Mouse (Mus musculus) liver, embryonic 14.5 days (tissue): Measurements from ENCODE around the gene Megf8. TPM values are rescaled to one million over a fixed set of nuclear protein-coding genes. Genes with fewer than 3 reads are reported as not detected.

Source experiments
- ATAC-seq: fragments of 200-750 bp; cut with Nextera tagmentation; 2 replicates; pipeline ENCODE4 v1.8.0; 2017; ENCODE audit warnings: moderate number of reproducible peaks, mild to moderate bottlenecking, moderate library complexity; ENCODE audit not compliant: insufficient read depth
- DNase-seq, 3 experiments: peaks; one replicate each; pipeline ENCODE4 v3.0.0-alpha.2; 2012 to 2013; ENCODE audit warnings: low read depth in 3 of 3, low spot score in 3 of 3
- H3K27ac ChIP-seq: fragments of 300-500 bp; sonication (generic); 2 replicates; pipeline ENCODE4 v1.5.1; 2014; ENCODE audit warnings: moderate library complexity, mild to moderate bottlenecking, control low read depth, inconsistent platforms
- H3K27me3 ChIP-seq: fragments of 300-500 bp; sonication (generic); 2 replicates; pipeline ENCODE4 v1.6.1; 2014; ENCODE audit warnings: mild to moderate bottlenecking, low read length, moderate library complexity; ENCODE audit not compliant: control insufficient read depth, insufficient read depth
- H3K36me3 ChIP-seq: fragments of 300-500 bp; sonication (generic); replicated peaks from 2 replicates; pipeline ENCODE4 v1.6.1; 2014; ENCODE audit warnings: low read depth; ENCODE audit not compliant: control insufficient read depth, insufficient read depth
- H3K4me1 ChIP-seq, 2 experiments: fragments of 200-500 bp in 1 of 2; fragments of 300-500 bp in 1 of 2; sonication (generic) in 1 of 2; replicated peaks; 2 replicates each; pipeline ENCODE4 v1.6.1; 2012 to 2014; ENCODE audit warnings: antibody characterized with exemption in 1 of 2, inconsistent platforms in 1 of 2, low read length in 1 of 2; ENCODE audit not compliant: control insufficient read depth in 2 of 2, insufficient read depth in 2 of 2
- H3K4me2 ChIP-seq: fragments of 300-500 bp; sonication (generic); 2 replicates; pipeline ENCODE4 v1.6.1; 2014; ENCODE audit warnings: low read depth, mild to moderate bottlenecking, control low read depth, moderate library complexity
- H3K4me3 ChIP-seq, 2 experiments: fragments of 200-500 bp in 1 of 2; fragments of 300-500 bp in 1 of 2; sonication (generic) in 1 of 2; 2 replicates each; pipeline ENCODE4 v1.5.1; 2012 to 2014; ENCODE audit warnings: low read depth in 2 of 2, low read length in 2 of 2, mild to moderate bottlenecking in 2 of 2, control low read depth in 1 of 2, inconsistent platforms in 1 of 2, moderate library complexity in 1 of 2; ENCODE audit not compliant: insufficient read depth in 1 of 2
- H3K9ac ChIP-seq: fragments of 300-500 bp; sonication (generic); replicated peaks from 2 replicates; pipeline ENCODE4 v1.6.1; 2014; ENCODE audit warnings: mild to moderate bottlenecking, control low read depth, moderate library complexity
- H3K9me3 ChIP-seq: fragments of 300-500 bp; sonication (generic); 2 replicates; pipeline ENCODE4 v1.6.1; 2016; ENCODE audit warnings: low read length, mixed read lengths; ENCODE audit not compliant: control insufficient read depth
- CTCF ChIP-seq: IDR thresholded peaks from 2 replicates; pipeline ENCODE4 v1.5.1; 2016; ENCODE audit warnings: antibody characterized with exemption, low read depth, control low read depth
- EP300 ChIP-seq: IDR thresholded peaks from 2 replicates; pipeline ENCODE4 v1.6.1; 2016; ENCODE audit warnings: antibody characterized with exemption, low read depth
- WGBS: fragments of 180-500 bp; shearing (Covaris S2); extraction: QIAGEN DNeasy Blood & Tissue Kit; methylation state at CpG from one replicate; pipeline ENCODE4 v1.1.7; 2014; ENCODE audit not compliant: insufficient replicate concordance; 5-methylcytosine and 5-hydroxymethylcytosine counted together
- polyA plus RNA-seq, 2 experiments: library from polyadenylated mRNA; depleted of rRNA in 1 of 2; stranded (reverse) in 1 of 2; unstranded in 1 of 2; fragments of >200 nt; fragmentation: Nextera tagmentation in 1 of 2; extraction: Ambion mirVana in 1 of 2; gene quantifications; 2 replicates each; pipeline versions ENCODE4 v1.2.1 to v1.2.3; 2012 to 2014

The Megf8 gene
- polyA plus RNA-seq, 2 experiments: 0.53 to 1.3 TPM

GRCm38 (mm10) chr7:25272445-25273258 lies 44.3 kb upstream of the Megf8 start:
- no peaks in the 10 kb centered on the region for H3K9me3 ChIP-seq
- peaks cover 50 to 60% of the 10 kb centered on the region in 2 experiments for H3K4me1 ChIP-seq
- TF ChIP-seq CTCF: no peak
- no peak for TF ChIP-seq EP300
- DNase-seq: no peak
- H3K4me2 ChIP-seq: peak overlapping the region; percentile 69
- peak overlapping the region; percentile 64 for H3K9ac ChIP-seq
- 86% methylated on average over 38 of the region's 38 CpGs for WGBS
- no peaks in the 10 kb centered on the region for H3K27me3 ChIP-seq
- H3K27ac ChIP-seq: peak overlapping the region; percentile 80
- H3K4me3 ChIP-seq: no peak overlapping the region
- ATAC-seq: no peak
- peaks cover 2% of the 10 kb centered on the region; the same call in 1 of the 2 replicates for H3K36me3 ChIP-seq

- H3K9me3 ChIP-seq: no peaks in the 10 kb centered on the region
- peak overlapping the region; percentile 64 for H3K9ac ChIP-seq
- DNase-seq (peak in 1 of 3 experiments; percentile 65), ATAC-seq (peak; percentile 78)
- no peaks in the 10 kb centered on the region for H3K27me3 ChIP-seq
- peak overlapping the region; percentile 69 for H3K4me2 ChIP-seq
- peaks cover 53 to 64% of the 10 kb centered on the region in 2 experiments for H3K4me1 ChIP-seq
- H3K27ac ChIP-seq: peak overlapping the region; percentile 80
- H3K36me3 ChIP-seq: peaks cover 2% of the 10 kb centered on the region; the same call in 1 of the 2 replicates
- WGBS: 60% methylated on average over 22 of the region's 22 CpGs
- peak overlapping the region in 1 of 2 experiments; percentile 18; a peak in 2 of 4 replicates for H3K4me3 ChIP-seq
- peak; percentile 64 for TF ChIP-seq EP300
- 0 out of 2 replicates have a peak, but pooled peaks have one; percentile 10 for TF ChIP-seq CTCF
These were observed 43.4 kb upstream of the Megf8 start for GRCm38 (mm10) chr7:25273259-25274241.

- 25% methylated on average over 5 of the region's 5 CpGs for WGBS
- peak overlapping the region; percentile 69 for H3K4me2 ChIP-seq
- H3K4me1 ChIP-seq: peaks cover 50 to 58% of the 10 kb centered on the region in 2 experiments
- ATAC-seq: no peak
- no peak for TF ChIP-seq EP300
- H3K27ac ChIP-seq: peak overlapping the region; percentile 80
- H3K4me3 ChIP-seq: no peak overlapping the region
- H3K36me3 ChIP-seq: peaks cover 2% of the 10 kb centered on the region; the same call in 1 of the 2 replicates
- H3K9me3 ChIP-seq: no peaks in the 10 kb centered on the region
- peak overlapping the region; percentile 52 for H3K9ac ChIP-seq
- no peak for DNase-seq
- H3K27me3 ChIP-seq: no peaks in the 10 kb centered on the region
These were observed 42.4 kb upstream of the Megf8 start for GRCm38 (mm10) chr7:25274571-25274970.

- Histone ChIP-seq H3K4me1 (peaks cover 50 to 58% of the 10 kb centered on the region in 2 experiments), H3K4me3 (no peak overlapping the region)
These were observed 42.0 kb upstream of the Megf8 start for GRCm38 (mm10) chr7:25274996-25275395.

More at GRCm38 (mm10) chr7:25274996-25275395, 42.0 kb upstream of the Megf8 start:
- peak overlapping the region; percentile 69 for H3K4me2 ChIP-seq
- DNase-seq (no peak), ATAC-seq (no peak)
- H3K9me3 ChIP-seq: no peaks in the 10 kb centered on the region
- H3K27me3 ChIP-seq: no peaks in the 10 kb centered on the region
- WGBS: 85% methylated on average over 3 of the region's 3 CpGs
- peak overlapping the region; percentile 80 for H3K27ac ChIP-seq
- peaks cover 2% of the 10 kb centered on the region; the same call in 1 of the 2 replicates for H3K36me3 ChIP-seq
- H3K9ac ChIP-seq: peak overlapping the region; percentile 52
- no peak for TF ChIP-seq CTCF
- no peak for TF ChIP-seq EP300
